Mouse (Mus musculus): ENCODE measurements around the gene Klrg1. TPM values are rescaled to one million over a fixed set of nuclear protein-coding genes. Genes with fewer than 3 reads are reported as not detected.

Gene Klrg1
- total RNA-seq (2012; rRNA removed), result 0.88 and 1.0 TPM in 2 replicates
- under 1 TPM in 1 of 2 experiments, not detected in 1; 0.28 TPM for polyA plus RNA-seq (2012; ENCODE audit: insufficient read depth in 1 of 2, insufficient read length in 2 of 2, low read depth in 1 of 2, low replicate concordance in 2 of 2, missing spikeins in 1 of 2)

- TF ChIP-seq GABPA (IDR thresholded peaks at IDR 0.05; ENCODE audit: low read depth, low read length) (no peak), ZC3H11A (IDR thresholded peaks at IDR 0.05; ENCODE audit: low read depth, low read length) (no peak), E2F4 (IDR thresholded peaks at IDR 0.05; ENCODE audit: borderline replicate concordance, low read depth, low read length) (no peak), MEF2A (IDR thresholded peaks at IDR 0.05; ENCODE audit: extremely low read depth, insufficient replicate concordance, low read depth, low read length, poor library complexity, severe bottlenecking) (no peak), CHD1 (IDR thresholded peaks at IDR 0.05; ENCODE audit: low read depth, low read length) (no peak), NRF1 (IDR thresholded peaks at IDR 0.05; ENCODE audit: insufficient read depth, low read depth, low read length, poor library complexity, severe bottlenecking) (no peak), ELF1 (IDR thresholded peaks at IDR 0.05; ENCODE audit: low read depth, low read length) (no peak), JUND (IDR thresholded peaks at IDR 0.05; ENCODE audit: low read depth, low read length) (no peak), CHD2 (IDR thresholded peaks at IDR 0.05; ENCODE audit: low read length) (no peak), TCF12 (IDR thresholded peaks at IDR 0.05; ENCODE audit: low read depth, low read length) (no peak), RCOR1 (IDR thresholded peaks at IDR 0.05; ENCODE audit: low read depth, low read length) (no peak), TBP (IDR thresholded peaks at IDR 0.05; ENCODE audit: low read depth, low read length) (no peak), MAFK (IDR thresholded peaks at IDR 0.05; ENCODE audit: borderline replicate concordance, low read depth, low read length) (no peak), POLR2AphosphoS5 (IDR thresholded peaks at IDR 0.05; ENCODE audit: borderline replicate concordance, low read depth, low read length) (no peak), POLR2AphosphoS2 (IDR thresholded peaks at IDR 0.05; ENCODE audit: low read length) (no peak), TAL1 (IDR thresholded peaks at IDR 0.05; ENCODE audit: low read length) (no peak), SMC3 (IDR thresholded peaks at IDR 0.05; ENCODE audit: low read depth, low read length) (no peak), ZMIZ1 (IDR thresholded peaks at IDR 0.05; ENCODE audit: low read depth, low read length) (no peak)
- Histone ChIP-seq H3K9me3 (replicated peaks; ENCODE audit: insufficient read depth, low read length) (no peaks in the 10 kb centered on the region), H3K4me1 (ENCODE audit: control insufficient read depth in 1 of 2, insufficient read depth in 2 of 2, low read length in 2 of 2) (no peaks in the 10 kb centered on the region), H3K36me3 (ENCODE audit: control insufficient read depth in 1 of 2, insufficient read depth in 2 of 2, low read length in 2 of 2) (no peaks in the 10 kb centered on the region), H3K9ac (ENCODE audit: control insufficient read depth, low read depth, low read length, poor library complexity, severe bottlenecking) (no peak within 1 kb of the TSS), H3K27ac (ENCODE audit: control insufficient read depth, low read depth, low read length) (no peak within 1 kb of the TSS), H3K4me3 (ENCODE audit: control insufficient read depth in 1 of 2, insufficient read depth in 1 of 2, low read depth in 2 of 2, low read length in 2 of 2) (no peak within 1 kb of the TSS), H3K27me3 (ENCODE audit: control insufficient read depth in 1 of 2, insufficient read depth in 2 of 2, low read length in 2 of 2) (no peaks in the 10 kb centered on the region), H3K79me2 (ENCODE audit: control insufficient read depth, insufficient read depth, low read length, poor library complexity) (no peaks in the 10 kb centered on the region)
- no peak for DNase-seq (ENCODE audit: low read depth, low spot score)
Observed at GRCm38 (mm10) chr6:122282782-122283181, at the start of gene Klrg1. TSS of gene Klrg1 (minus strand) at chr6:122282882.

DNA sequence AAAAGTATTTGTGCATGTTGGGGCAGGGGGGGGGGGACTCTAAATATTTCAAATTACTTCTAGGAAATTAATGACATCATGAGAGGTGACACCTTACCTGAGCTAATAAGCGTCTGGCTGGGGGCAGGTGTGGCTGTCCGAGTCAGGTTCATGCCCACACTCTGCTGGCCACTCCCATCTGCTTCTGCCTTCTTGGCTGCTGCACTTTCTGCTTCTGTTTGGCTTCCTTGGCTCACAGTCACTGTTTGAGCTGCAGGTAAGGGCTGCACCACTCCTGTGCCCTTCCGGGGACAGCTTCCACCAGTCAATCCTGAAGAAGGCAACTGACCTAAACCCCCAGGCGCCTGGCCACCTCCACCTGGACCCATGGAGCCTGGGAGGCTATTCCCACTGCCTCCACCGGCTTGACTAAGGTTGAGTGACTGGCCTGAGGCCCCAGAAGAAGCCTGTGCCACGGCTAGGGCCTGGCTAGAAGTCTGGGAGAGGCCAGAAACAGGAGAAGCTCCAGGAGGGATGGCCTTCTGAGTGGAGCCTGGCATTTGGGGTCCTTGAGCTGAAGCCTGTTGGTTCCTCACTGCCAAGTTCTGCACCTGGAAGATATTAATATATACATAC lies 42.8 kb upstream of the Klrg1 start:
- Histone ChIP-seq H3K79me2 (ENCODE audit: control insufficient read depth, insufficient read depth, low read length, poor library complexity) (no peaks in the 10 kb centered on the region), H3K9ac (ENCODE audit: control insufficient read depth, low read depth, low read length, poor library complexity, severe bottlenecking) (no peak overlapping the region), H3K4me1 (ENCODE audit: control insufficient read depth in 1 of 2, insufficient read depth in 2 of 2, low read length in 2 of 2) (no peaks in the 10 kb centered on the region), H3K36me3 (ENCODE audit: control insufficient read depth in 1 of 2, insufficient read depth in 2 of 2, low read length in 2 of 2) (no peaks in the 10 kb centered on the region), H3K4me3 (ENCODE audit: control insufficient read depth in 1 of 2, insufficient read depth in 1 of 2, low read depth in 2 of 2, low read length in 2 of 2) (no peak overlapping the region), H3K27ac (ENCODE audit: control insufficient read depth, low read depth, low read length) (no peak overlapping the region), H3K9me3 (replicated peaks; ENCODE audit: insufficient read depth, low read length) (no peaks in the 10 kb centered on the region), H3K27me3 (ENCODE audit: control insufficient read depth in 1 of 2, insufficient read depth in 2 of 2, low read length in 2 of 2) (no peaks in the 10 kb centered on the region)
- DNase-seq (ENCODE audit: low read depth, low spot score), result no peak
- TF ChIP-seq ZNF384 (IDR thresholded peaks at IDR 0.05; ENCODE audit: low read depth, low read length) (no peak), USF2 (IDR thresholded peaks at IDR 0.05; ENCODE audit: borderline replicate concordance in 1 of 2, insufficient read depth in 1 of 2, low read depth in 1 of 2, low read length in 2 of 2) (no peak), JUND (IDR thresholded peaks at IDR 0.05; ENCODE audit: low read depth, low read length) (no peak), ELF1 (IDR thresholded peaks at IDR 0.05; ENCODE audit: low read depth, low read length) (no peak), MXI1 (IDR thresholded peaks at IDR 0.05; ENCODE audit: low read depth, low read length) (no peak), CHD1 (IDR thresholded peaks at IDR 0.05; ENCODE audit: low read depth, low read length) (no peak)
